Mouse (Mus musculus) small intestine, adult 2 months (tissue): ENCODE data around the gene D930007J09Rik. TPM values are rescaled to one million over a fixed set of nuclear protein-coding genes. Genes with fewer than 3 reads are reported as not detected.

Source experiments
- H3K27ac ChIP-seq: fragments of 200-500 bp; 2 replicates; pipeline ENCODE4 v1.5.1; 2012; ENCODE audit warnings: low read depth, low read length, control low read depth, inconsistent platforms; ENCODE audit not compliant: insufficient read depth
- H3K27me3 ChIP-seq: fragments of 200-500 bp; 2 replicates; pipeline ENCODE4 v1.6.1; 2012; ENCODE audit warnings: mild to moderate bottlenecking, moderate library complexity, low read length, inconsistent platforms; ENCODE audit not compliant: control insufficient read depth, insufficient read depth
- H3K36me3 ChIP-seq: fragments of 200-500 bp; 2 replicates; pipeline ENCODE4 v1.6.1; 2012; ENCODE audit warnings: mild to moderate bottlenecking, low read length, control low read depth, inconsistent platforms; ENCODE audit not compliant: control insufficient read depth, insufficient read depth
- H3K4me1 ChIP-seq: fragments of 200-500 bp; 2 replicates; pipeline ENCODE4 v1.6.1; 2012; ENCODE audit warnings: low read length, inconsistent platforms, mixed read lengths; ENCODE audit not compliant: control insufficient read depth, insufficient read depth, insufficient read length
- H3K4me3 ChIP-seq: fragments of 200-500 bp; 2 replicates; pipeline ENCODE4 v1.5.1; 2012; ENCODE audit warnings: low read depth, mild to moderate bottlenecking, control low read depth, inconsistent platforms, low read length, moderate library complexity
- CTCF ChIP-seq: fragments of 200-500 bp; IDR thresholded peaks from 2 replicates; pipeline ENCODE4 v1.5.1; 2012; ENCODE audit warnings: low read depth, mild to moderate bottlenecking, control low read depth, inconsistent platforms, low read length, moderate library complexity, mixed read lengths; ENCODE audit not compliant: insufficient replicate concordance, insufficient read length; ENCODE audit errors: extremely low read depth
- POLR2A ChIP-seq: fragments of 200-500 bp; IDR thresholded peaks from 2 replicates; pipeline ENCODE4 v1.6.1; 2012; ENCODE audit warnings: low read depth, mild to moderate bottlenecking, control low read depth, inconsistent platforms, low read length, moderate library complexity
- WGBS: fragments of 180-500 bp; shearing (Covaris S2); methylation state at CpG from one replicate; pipeline ENCODE4 v1.1.7; 2018; 5-methylcytosine and 5-hydroxymethylcytosine counted together
- polyA plus RNA-seq: library from polyadenylated mRNA; depleted of rRNA; stranded (reverse); fragments of >200 nt; gene quantifications from 2 replicates; pipeline ENCODE4 v1.2.3, GENCODE M21; 2012

The D930007J09Rik gene
- polyA plus RNA-seq, 1 experiment: not detected

GRCm38 (mm10) chr13:32846221-32846620 lies 43.6 kb upstream of the D930007J09Rik start:
- H3K4me3 ChIP-seq: no peak overlapping the region
- H3K27me3 ChIP-seq: no peaks in the 10 kb centered on the region
- TF ChIP-seq POLR2A: no peak
- no peak for TF ChIP-seq CTCF
- no peak overlapping the region for H3K27ac ChIP-seq
- H3K36me3 ChIP-seq: peaks cover 56% of the 10 kb centered on the region
- peaks cover 13% of the 10 kb centered on the region; the same call in 1 of the 2 replicates for H3K4me1 ChIP-seq

DNA sequence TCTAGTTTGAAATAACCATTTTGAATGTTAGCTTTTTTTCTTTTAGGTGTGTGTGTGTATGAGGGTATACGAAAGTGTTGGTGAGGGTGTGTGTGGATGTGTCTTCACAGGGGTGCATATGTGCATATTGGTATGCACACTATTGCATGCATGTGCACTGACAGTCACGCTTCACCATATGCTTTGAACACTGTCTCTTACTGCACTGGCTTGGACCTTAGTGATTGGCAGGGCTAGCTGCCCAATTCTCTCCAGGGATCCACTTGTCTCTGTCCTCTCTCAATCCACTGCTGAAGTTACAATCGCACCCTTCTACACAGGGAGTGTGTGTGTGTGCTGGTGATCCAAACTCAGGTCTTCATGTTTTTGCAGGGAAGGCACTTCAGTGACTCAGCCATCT lies 38.7 kb upstream of the D930007J09Rik start:
- H3K36me3 ChIP-seq: peaks cover 38% of the 10 kb centered on the region
- no peaks in the 10 kb centered on the region for H3K27me3 ChIP-seq
- H3K4me1 ChIP-seq: peaks cover 2% of the 10 kb centered on the region; the same call in 1 of the 2 replicates
- WGBS: 95% methylated on average over 3 of the region's 3 CpGs
- no peak for TF ChIP-seq CTCF
- no peak for TF ChIP-seq POLR2A
- H3K4me3 ChIP-seq: no peak overlapping the region
- no peak overlapping the region for H3K27ac ChIP-seq

DNA sequence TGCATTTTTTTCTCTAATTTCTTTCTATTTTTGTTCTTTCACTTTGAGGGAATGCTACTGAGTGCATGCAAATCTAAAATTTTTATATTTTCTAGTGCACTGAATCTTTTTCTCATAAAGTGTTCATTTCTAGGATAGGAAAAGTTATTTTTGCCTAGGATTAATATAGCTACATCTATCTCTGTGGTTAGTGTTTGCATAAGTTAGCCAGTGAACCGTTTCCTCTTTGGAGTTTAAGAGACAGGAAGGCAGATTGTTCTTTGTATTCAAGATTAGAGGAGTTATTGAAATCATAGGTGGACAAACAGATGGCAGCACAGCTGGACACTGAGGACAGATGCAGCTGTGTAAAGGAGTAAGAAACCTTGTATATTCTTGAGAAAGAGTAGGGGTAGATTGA lies 36.7 kb upstream of the D930007J09Rik start:
- Histone ChIP-seq H3K27me3 (no peaks in the 10 kb centered on the region), H3K4me3 (no peak overlapping the region), H3K4me1 (no peaks in the 10 kb centered on the region), H3K27ac (no peak overlapping the region), H3K36me3 (peaks cover 22% of the 10 kb centered on the region)
- no peak for TF ChIP-seq CTCF
- TF ChIP-seq POLR2A: no peak
- 16% methylated on average over 1 of the region's 1 CpGs for WGBS

GRCm38 (mm10) chr13:32834513-32834912 lies 31.9 kb upstream of the D930007J09Rik start:
- Histone ChIP-seq H3K36me3 (no peaks in the 10 kb centered on the region), H3K4me3 (no peak overlapping the region), H3K27ac (no peak overlapping the region), H3K4me1 (peaks cover 20% of the 10 kb centered on the region; the same call in 1 of the 2 replicates), H3K27me3 (no peaks in the 10 kb centered on the region)
- 88% methylated on average over 5 of the region's 5 CpGs for WGBS
- no peak for TF ChIP-seq CTCF
- no peak for TF ChIP-seq POLR2A

GRCm38 (mm10) chr13:32833237-32833636 lies 30.6 kb upstream of the D930007J09Rik start:
- H3K36me3 ChIP-seq: no peaks in the 10 kb centered on the region
- H3K4me3 ChIP-seq: no peak overlapping the region
- H3K4me1 ChIP-seq: peaks cover 23% of the 10 kb centered on the region; the same call in 1 of the 2 replicates
- no peak for TF ChIP-seq CTCF
- no peak for TF ChIP-seq POLR2A
- H3K27me3 ChIP-seq: no peaks in the 10 kb centered on the region
- H3K27ac ChIP-seq: no peak overlapping the region; the same call in 1 of the 2 replicates
- WGBS: 79% methylated on average over 6 of the region's 6 CpGs

GRCm38 (mm10) chr13:32832776-32833175 lies 30.1 kb upstream of the D930007J09Rik start:
- no peaks in the 10 kb centered on the region for H3K27me3 ChIP-seq
- WGBS: 71% methylated on average over 3 of the region's 3 CpGs
- peak overlapping the region; percentile 95 for H3K27ac ChIP-seq
- TF ChIP-seq CTCF (no peak), POLR2A (no peak)
- no peaks in the 10 kb centered on the region for H3K36me3 ChIP-seq
- no peak overlapping the region for H3K4me3 ChIP-seq
- peaks cover 26% of the 10 kb centered on the region; the same call in 1 of the 2 replicates for H3K4me1 ChIP-seq

DNA sequence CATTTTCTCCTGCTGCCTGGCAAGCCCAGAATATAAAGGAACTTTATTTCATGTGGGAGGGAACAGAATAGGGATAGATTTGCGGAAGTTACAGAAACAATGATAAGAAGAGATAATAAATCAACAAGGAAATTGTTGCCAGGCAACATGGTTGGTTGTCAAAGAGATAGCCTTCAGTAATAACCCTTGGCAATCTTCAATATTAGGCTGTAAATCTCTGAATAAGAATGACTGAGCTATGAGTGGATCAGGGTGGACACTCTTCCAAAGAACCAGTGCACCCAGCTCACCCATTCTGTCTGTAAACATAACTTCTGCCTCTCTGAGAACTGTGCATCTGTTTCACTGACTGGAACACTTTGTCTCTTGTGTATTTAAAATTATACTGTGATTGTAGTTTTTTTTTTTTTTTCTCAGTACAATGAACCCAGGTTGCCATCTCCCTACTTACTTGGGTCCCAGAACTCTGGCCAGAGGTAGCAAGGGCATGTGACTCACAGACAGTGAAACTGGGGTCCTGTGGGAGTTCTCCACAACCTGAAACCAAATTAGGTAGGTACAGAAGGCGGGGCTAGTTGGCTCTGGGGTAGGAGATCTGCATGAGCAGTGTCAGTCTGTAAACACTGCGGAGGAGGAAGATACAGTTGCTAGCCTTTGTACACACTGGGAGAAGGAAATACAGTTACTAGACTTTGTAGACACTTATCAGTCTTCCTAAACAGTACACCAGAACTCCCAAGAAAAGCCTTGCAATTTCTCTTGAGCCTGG lies 29.0 kb upstream of the D930007J09Rik start:
- Histone ChIP-seq H3K36me3 (no peaks in the 10 kb centered on the region), H3K4me3 (no peak overlapping the region), H3K27me3 (no peaks in the 10 kb centered on the region), H3K27ac (peak overlapping the region; percentile 95), H3K4me1 (peaks cover 27% of the 10 kb centered on the region; the same call in 1 of the 2 replicates)
- TF ChIP-seq CTCF: no peak
- no peak for TF ChIP-seq POLR2A
- 23% methylated on average over 3 of the region's 3 CpGs for WGBS

DNA sequence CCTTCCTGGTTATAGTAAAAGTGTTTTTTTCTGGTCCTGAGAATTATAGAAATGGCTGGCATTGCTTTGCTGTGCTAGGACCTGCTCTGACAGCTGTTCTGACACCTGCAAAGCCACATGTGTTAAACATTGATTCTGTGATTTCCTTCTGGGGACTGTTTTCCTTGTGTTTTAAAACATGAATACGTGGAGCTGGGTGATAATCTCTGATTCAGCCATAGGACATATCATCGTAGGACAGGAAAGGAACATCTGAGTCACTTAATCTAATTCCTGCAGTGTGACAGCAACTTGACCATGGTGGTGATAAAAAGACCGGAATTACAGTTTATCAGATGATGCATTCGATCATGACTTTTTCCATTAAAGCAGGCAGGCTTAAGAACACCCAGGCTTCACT lies 26.2 kb upstream of the D930007J09Rik start:
- Histone ChIP-seq H3K36me3 (no peaks in the 10 kb centered on the region), H3K4me3 (no peak overlapping the region), H3K27ac (peak overlapping the region; percentile 14; the same call in 1 of the 2 replicates), H3K27me3 (no peaks in the 10 kb centered on the region), H3K4me1 (peaks cover 27% of the 10 kb centered on the region; the same call in 1 of the 2 replicates)
- no peak for TF ChIP-seq POLR2A
- TF ChIP-seq CTCF: no peak
- WGBS: 63% methylated on average over 4 of the region's 4 CpGs
